Mouse (Mus musculus): ENCODE data around the gene Zdhhc6. TPM values are rescaled to one million over a fixed set of nuclear protein-coding genes. Genes with fewer than 3 reads are reported as not detected.

Gene Zdhhc6
- polyA plus RNA-seq, 1 experiment from 2014 or later, result 49.8 TPM

DNA sequence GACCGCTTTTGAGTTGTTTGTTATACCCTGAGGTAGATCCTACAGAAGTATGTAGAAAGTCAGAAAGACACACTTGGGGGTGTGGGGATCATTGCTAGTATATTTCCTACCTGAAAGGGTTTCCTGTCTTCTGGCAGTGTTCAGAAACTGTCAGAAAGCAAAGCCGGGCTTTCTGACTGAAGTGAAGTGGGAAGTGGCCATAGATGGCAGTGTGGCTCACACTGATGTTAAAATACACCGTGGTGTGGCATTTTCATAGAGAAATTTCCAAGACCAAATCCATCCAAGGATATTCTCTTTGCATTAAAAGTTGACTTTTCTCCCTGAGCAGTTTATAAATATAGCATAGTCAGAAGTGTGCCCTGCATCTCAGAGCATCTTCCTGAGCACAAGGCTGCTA lies 25.5 kb upstream of the Zdhhc6 start:
- Histone ChIP-seq H3K9me3 (ENCODE audit: control insufficient read depth, low read length) (no peaks in the 10 kb centered on the region), H3K27ac (replicated peaks) (no peak overlapping the region), H3K4me2 (replicated peaks; ENCODE audit: low read depth) (no peak overlapping the region), H3K4me3 (ENCODE audit: low read depth, low read length) (no peak overlapping the region), H3K4me1 (replicated peaks; ENCODE audit: control insufficient read depth, insufficient read depth) (no peaks in the 10 kb centered on the region), H3K36me3 (ENCODE audit: control insufficient read depth, insufficient read depth, low read length) (no peaks in the 10 kb centered on the region), H3K9ac (ENCODE audit: low read length) (no peak overlapping the region), H3K27me3 (ENCODE audit: control insufficient read depth, insufficient read depth, low read length) (no peaks in the 10 kb centered on the region)
- WGBS, result 64% methylated on average over 3 of the region's 3 CpGs
- no peak for DNase-seq (ENCODE audit: low spot score)
- TF ChIP-seq CTCF (IDR thresholded peaks at IDR 0.05; ENCODE audit: low read depth) (peak; percentile 43), EP300 (optimal IDR thresholded peaks at IDR 0.05) (no peak)
- ATAC-seq (ENCODE audit: low FRiP score, low TSS enrichment), result no peak

DNA sequence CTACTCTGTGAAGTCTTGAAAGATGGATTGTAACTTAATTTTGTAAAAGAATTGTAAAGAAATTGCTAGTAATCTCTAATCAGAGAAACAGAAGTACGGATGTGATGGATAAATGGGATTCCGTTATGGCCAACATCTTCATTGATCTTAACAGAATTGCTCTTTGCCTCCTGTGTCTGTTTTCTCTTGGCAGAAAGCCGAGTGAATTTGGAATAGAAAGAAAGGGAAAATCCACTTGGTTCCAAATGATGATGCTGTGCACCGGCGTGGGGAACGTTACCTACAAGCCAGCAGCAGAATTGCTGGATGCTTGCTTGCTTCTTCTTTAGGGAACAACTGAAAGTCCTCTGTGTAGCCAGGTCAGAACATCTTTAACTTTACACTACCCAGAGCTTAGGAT lies 24.7 kb upstream of the Zdhhc6 start:
- Histone ChIP-seq H3K9me3 (ENCODE audit: control insufficient read depth, low read length) (no peaks in the 10 kb centered on the region), H3K4me2 (replicated peaks; ENCODE audit: low read depth) (no peak overlapping the region), H3K27me3 (ENCODE audit: control insufficient read depth, insufficient read depth, low read length) (no peaks in the 10 kb centered on the region), H3K4me1 (replicated peaks; ENCODE audit: control insufficient read depth, insufficient read depth) (no peaks in the 10 kb centered on the region), H3K27ac (replicated peaks) (no peak overlapping the region), H3K4me3 (ENCODE audit: low read depth, low read length) (no peak overlapping the region), H3K9ac (ENCODE audit: low read length) (no peak overlapping the region), H3K36me3 (ENCODE audit: control insufficient read depth, insufficient read depth, low read length) (no peaks in the 10 kb centered on the region)
- ATAC-seq (ENCODE audit: low FRiP score, low TSS enrichment) (no peak), DNase-seq (ENCODE audit: low spot score) (no peak)
- WGBS, result 92% methylated on average over 6 of the region's 6 CpGs
- TF ChIP-seq EP300 (optimal IDR thresholded peaks at IDR 0.05) (no peak), CTCF (IDR thresholded peaks at IDR 0.05; ENCODE audit: low read depth) (no peak)

- Histone ChIP-seq H3K36me3 (ENCODE audit: control insufficient read depth, insufficient read depth, low read length) (no peaks in the 10 kb centered on the region), H3K9me3 (ENCODE audit: control insufficient read depth, low read length) (no peaks in the 10 kb centered on the region), H3K27me3 (ENCODE audit: control insufficient read depth, insufficient read depth, low read length) (no peaks in the 10 kb centered on the region), H3K9ac (ENCODE audit: low read length) (no peak overlapping the region), H3K4me2 (replicated peaks; ENCODE audit: low read depth) (no peak overlapping the region), H3K27ac (replicated peaks) (no peak overlapping the region), H3K4me1 (replicated peaks; ENCODE audit: control insufficient read depth, insufficient read depth) (no peaks in the 10 kb centered on the region), H3K4me3 (ENCODE audit: low read depth, low read length) (no peak overlapping the region)
- ATAC-seq (ENCODE audit: low FRiP score, low TSS enrichment) (no peak), DNase-seq (ENCODE audit: low spot score) (no peak)
- TF ChIP-seq EP300 (optimal IDR thresholded peaks at IDR 0.05), result no peak
- WGBS, result 79% methylated on average over 10 of the region's 10 CpGs
Observed at GRCm38 (mm10) chr19:55337664-55338063, 21.8 kb upstream of the Zdhhc6 start.

DNA sequence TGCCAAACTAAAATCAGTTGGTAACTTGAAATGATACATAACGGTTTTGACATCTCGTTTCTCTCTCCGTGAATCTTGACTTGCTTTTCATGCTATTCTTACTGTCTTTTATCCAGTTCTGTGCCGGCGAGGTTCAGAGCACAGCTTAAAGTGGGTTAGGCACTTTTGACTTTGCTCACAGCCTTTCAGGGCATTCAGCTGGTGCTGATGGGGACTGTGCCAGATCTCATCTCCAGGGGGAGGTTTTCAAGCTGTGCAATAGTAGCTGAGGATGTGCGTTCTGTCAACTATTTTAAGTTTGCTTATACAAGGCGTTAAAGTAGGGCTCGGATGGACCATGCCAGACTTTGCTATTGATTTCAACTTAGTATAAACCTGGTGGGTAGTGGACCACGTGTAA lies 21.2 kb upstream of the Zdhhc6 start:
- H3K27ac ChIP-seq (replicated peaks), result no peak overlapping the region

DNA sequence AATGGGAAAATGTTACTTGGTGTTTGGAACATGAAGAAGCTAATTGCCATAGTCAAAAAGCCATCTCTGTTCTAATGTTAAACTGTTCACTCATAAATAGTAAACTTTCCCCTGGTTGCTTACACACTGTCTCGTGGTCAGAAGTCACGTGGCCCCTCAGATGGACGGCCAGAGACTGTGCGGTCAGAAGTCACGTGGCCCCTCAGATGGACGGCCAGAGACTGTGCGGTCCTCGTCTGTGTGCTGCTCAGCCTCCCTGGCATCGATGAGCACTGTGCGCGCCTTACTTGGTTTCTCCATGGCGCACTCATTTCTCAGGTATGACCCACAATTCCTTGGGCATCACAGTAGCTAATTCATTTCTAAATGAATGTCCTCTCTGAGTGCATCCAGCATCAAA lies 20.6 kb upstream of the Zdhhc6 start:
- Histone ChIP-seq H3K4me3 (ENCODE audit: low read depth, low read length) (no peak overlapping the region), H3K9me3 (ENCODE audit: control insufficient read depth, low read length) (no peaks in the 10 kb centered on the region), H3K27ac (replicated peaks) (no peak overlapping the region), H3K4me1 (replicated peaks; ENCODE audit: control insufficient read depth, insufficient read depth) (no peaks in the 10 kb centered on the region), H3K4me2 (replicated peaks; ENCODE audit: low read depth) (no peak overlapping the region), H3K36me3 (ENCODE audit: control insufficient read depth, insufficient read depth, low read length) (no peaks in the 10 kb centered on the region), H3K9ac (ENCODE audit: low read length) (no peak overlapping the region), H3K27me3 (ENCODE audit: control insufficient read depth, insufficient read depth, low read length) (no peaks in the 10 kb centered on the region)
- TF ChIP-seq EP300 (optimal IDR thresholded peaks at IDR 0.05) (no peak), CTCF (IDR thresholded peaks at IDR 0.05; ENCODE audit: low read depth) (no peak)
- 80% methylated on average over 12 of the region's 12 CpGs for WGBS
- DNase-seq (ENCODE audit: low spot score) (no peak), ATAC-seq (ENCODE audit: low FRiP score, low TSS enrichment) (no peak)

More for the DNA sequence above, 21.2 kb upstream of the Zdhhc6 start:
- Histone ChIP-seq H3K4me2 (replicated peaks; ENCODE audit: low read depth) (no peak overlapping the region), H3K9me3 (ENCODE audit: control insufficient read depth, low read length) (no peaks in the 10 kb centered on the region), H3K4me1 (replicated peaks; ENCODE audit: control insufficient read depth, insufficient read depth) (no peaks in the 10 kb centered on the region), H3K9ac (ENCODE audit: low read length) (no peak overlapping the region), H3K4me3 (ENCODE audit: low read depth, low read length) (no peak overlapping the region), H3K27me3 (ENCODE audit: control insufficient read depth, insufficient read depth, low read length) (no peaks in the 10 kb centered on the region), H3K36me3 (ENCODE audit: control insufficient read depth, insufficient read depth, low read length) (no peaks in the 10 kb centered on the region)
- DNase-seq (ENCODE audit: low spot score) (no peak), ATAC-seq (ENCODE audit: low FRiP score, low TSS enrichment) (no peak)
- TF ChIP-seq EP300 (optimal IDR thresholded peaks at IDR 0.05), result no peak
- no peak for TF ChIP-seq CTCF (IDR thresholded peaks at IDR 0.05; ENCODE audit: low read depth)
- WGBS, result 58% methylated on average over 9 of the region's 9 CpGs

- Histone ChIP-seq H3K36me3 (ENCODE audit: control insufficient read depth, insufficient read depth, low read length) (no peaks in the 10 kb centered on the region), H3K4me1 (replicated peaks; ENCODE audit: control insufficient read depth, insufficient read depth) (no peaks in the 10 kb centered on the region), H3K27me3 (ENCODE audit: control insufficient read depth, insufficient read depth, low read length) (no peaks in the 10 kb centered on the region), H3K27ac (replicated peaks) (no peak overlapping the region), H3K9me3 (ENCODE audit: control insufficient read depth, low read length) (no peaks in the 10 kb centered on the region), H3K9ac (ENCODE audit: low read length) (no peak overlapping the region), H3K4me2 (replicated peaks; ENCODE audit: low read depth) (no peak overlapping the region), H3K4me3 (ENCODE audit: low read depth, low read length) (no peak overlapping the region)
- ATAC-seq (ENCODE audit: low FRiP score, low TSS enrichment), result no peak
- no peak for DNase-seq (ENCODE audit: low spot score)
- WGBS, result 81% methylated on average over 1 of the region's 1 CpGs
- peak; percentile 79 for TF ChIP-seq CTCF (IDR thresholded peaks at IDR 0.05; ENCODE audit: low read depth)
- TF ChIP-seq EP300 (optimal IDR thresholded peaks at IDR 0.05), result no peak
Observed at GRCm38 (mm10) chr19:55335881-55336280, 20.0 kb upstream of the Zdhhc6 start.

Measured in stomach, postnatal 0 days (tissue).